Mouse (Mus musculus) MEL (cell line): ENCODE results near the gene Rnpepl1. TPM values are rescaled to one million over a fixed set of nuclear protein-coding genes. Genes with fewer than 3 reads are reported as not detected.

Experiments used
- DNase-seq: peaks from one replicate; pipeline ENCODE4 v3.0.0; 2011; ENCODE audit warnings: low read depth, low spot score
- H3K27ac ChIP-seq: 2 replicates; pipeline ENCODE4 v1.5.1; 2012; ENCODE audit warnings: low read depth, mild to moderate bottlenecking, control low read depth, low read length, moderate library complexity; ENCODE audit not compliant: control insufficient read depth
- H3K27me3 ChIP-seq, 2 experiments: fragments of 150-350 bp in 1 of 2; sonication (generic) in 1 of 2; 2 replicates each; pipeline ENCODE4 v1.6.1; 2012; ENCODE audit warnings: low read length in 2 of 2, mild to moderate bottlenecking in 2 of 2, improper control_type of control experiment in 1 of 2, moderate library complexity in 1 of 2; ENCODE audit not compliant: insufficient read depth in 2 of 2, control insufficient read depth in 1 of 2
- H3K36me3 ChIP-seq, 2 experiments: 2 replicates each; pipeline ENCODE4 v1.6.1; 2012 to 2014; ENCODE audit warnings: low read length in 2 of 2, improper control_type of control experiment in 1 of 2, inconsistent platforms in 1 of 2, mild to moderate bottlenecking in 1 of 2; ENCODE audit not compliant: insufficient read depth in 2 of 2, control insufficient read depth in 1 of 2
- H3K4me1 ChIP-seq, 2 experiments: fragments of 150-350 bp in 1 of 2; sonication (generic) in 1 of 2; 2 replicates each; pipeline ENCODE4 v1.6.1; 2012; ENCODE audit warnings: low read length in 2 of 2, improper control_type of control experiment in 1 of 2, mild to moderate bottlenecking in 1 of 2; ENCODE audit not compliant: insufficient read depth in 2 of 2, control insufficient read depth in 1 of 2
- H3K4me3 ChIP-seq, 2 experiments: fragments of 150-350 bp in 1 of 2; sonication (generic) in 1 of 2; 2 replicates each; pipeline ENCODE4 v1.5.1; 2012; ENCODE audit warnings: low read depth in 2 of 2, low read length in 2 of 2, mild to moderate bottlenecking in 2 of 2, moderate library complexity in 2 of 2, control low read depth in 1 of 2, improper control_type of control experiment in 1 of 2; ENCODE audit not compliant: control insufficient read depth in 1 of 2, insufficient read depth in 1 of 2
- H3K79me2 ChIP-seq: 2 replicates; pipeline ENCODE4 v1.6.1; 2012; ENCODE audit warnings: mild to moderate bottlenecking, low read length, moderate library complexity; ENCODE audit not compliant: control insufficient read depth, poor library complexity, insufficient read depth
- H3K9ac ChIP-seq: 2 replicates; pipeline ENCODE4 v1.6.1; 2012; ENCODE audit warnings: low read depth, mild to moderate bottlenecking, control low read depth, low read length, moderate library complexity; ENCODE audit not compliant: control insufficient read depth, poor library complexity, severe bottlenecking
- H3K9me3 ChIP-seq: fragments of 150-350 bp; sonication (generic); replicated peaks from 2 replicates; pipeline ENCODE4 v1.6.1; 2012; ENCODE audit warnings: mild to moderate bottlenecking, low read length, improper control_type of control experiment, moderate library complexity; ENCODE audit not compliant: insufficient read depth
- CHD1 ChIP-seq: IDR thresholded peaks from 2 replicates; pipeline ENCODE4 v1.6.1; 2012; ENCODE audit warnings: low read depth, mild to moderate bottlenecking, inconsistent platforms, low read length, improper control_type of control experiment
- CHD2 ChIP-seq: IDR thresholded peaks from 2 replicates; pipeline ENCODE4 v1.6.1; 2011; ENCODE audit warnings: low read length, improper control_type of control experiment
- EP300 ChIP-seq, 2 experiments: IDR thresholded peaks; 2 replicates each; pipeline ENCODE4 v1.6.1; 2011; ENCODE audit warnings: improper control_type of control experiment in 2 of 2, low read length in 2 of 2, low read depth in 1 of 2, mild to moderate bottlenecking in 1 of 2
- ETS1 ChIP-seq: IDR thresholded peaks from 2 replicates; pipeline ENCODE4 v1.6.1; 2012; ENCODE audit warnings: low read depth, mild to moderate bottlenecking, inconsistent platforms, low read length, improper control_type of control experiment, moderate library complexity
- GABPA ChIP-seq: IDR thresholded peaks from 2 replicates; pipeline ENCODE4 v1.6.1; 2012; ENCODE audit warnings: low read depth, mild to moderate bottlenecking, inconsistent platforms, low read length, improper control_type of control experiment, moderate library complexity
- GATA1 ChIP-seq: IDR thresholded peaks from 2 replicates; pipeline ENCODE4 v1.6.1; 2011; ENCODE audit warnings: low read depth, low read length, improper control_type of control experiment
- HCFC1 ChIP-seq: IDR thresholded peaks from 2 replicates; pipeline ENCODE4 v1.6.1; 2012; ENCODE audit warnings: low read depth, mild to moderate bottlenecking, inconsistent platforms, low read length, improper control_type of control experiment, moderate library complexity
- JUND ChIP-seq: IDR thresholded peaks from 2 replicates; pipeline ENCODE4 v1.6.1; 2011; ENCODE audit warnings: low read depth, mild to moderate bottlenecking, improper control_type of control experiment, low read length
- KAT2A ChIP-seq: conservative IDR thresholded peaks from 2 replicates; pipeline ENCODE4 v1.6.1; 2012; ENCODE audit warnings: low read depth, low read length, improper control_type of control experiment, inconsistent platforms
- MAFK ChIP-seq: IDR thresholded peaks from 2 replicates; pipeline ENCODE4 v1.6.1; 2011; ENCODE audit warnings: low read depth, mild to moderate bottlenecking, low read length, improper control_type of control experiment, borderline replicate concordance
- MEF2A ChIP-seq: IDR thresholded peaks from 2 replicates; pipeline ENCODE4 v1.6.1; 2014; ENCODE audit warnings: low read depth, mild to moderate bottlenecking, inconsistent platforms, low read length, improper control_type of control experiment; ENCODE audit not compliant: poor library complexity, insufficient replicate concordance, severe bottlenecking; ENCODE audit errors: extremely low read depth
- MXI1 ChIP-seq: IDR thresholded peaks from 2 replicates; pipeline ENCODE4 v1.6.1; 2011; ENCODE audit warnings: mild to moderate bottlenecking, low read depth, low read length, improper control_type of control experiment
- MYB ChIP-seq: IDR thresholded peaks from 2 replicates; pipeline ENCODE4 v1.6.1; 2011; ENCODE audit warnings: mild to moderate bottlenecking, low read depth, low read length, improper control_type of control experiment
- NELFE ChIP-seq: IDR thresholded peaks from 2 replicates; pipeline ENCODE4 v1.6.1; 2011; ENCODE audit warnings: low read depth, low read length, improper control_type of control experiment
- NRF1 ChIP-seq: IDR thresholded peaks from 2 replicates; pipeline ENCODE4 v1.6.1; 2014; ENCODE audit warnings: low read depth, mild to moderate bottlenecking, inconsistent platforms, low read length, improper control_type of control experiment, moderate library complexity; ENCODE audit not compliant: poor library complexity, insufficient read depth, severe bottlenecking
- POLR2AphosphoS2 ChIP-seq: IDR thresholded peaks from 2 replicates; pipeline ENCODE4 v1.6.1; 2011; ENCODE audit warnings: low read length, improper control_type of control experiment
- RAD21 ChIP-seq: IDR thresholded peaks from 2 replicates; pipeline ENCODE4 v1.6.1; 2011; ENCODE audit warnings: mild to moderate bottlenecking, low read depth, low read length, improper control_type of control experiment
- SIN3A ChIP-seq: IDR thresholded peaks from 2 replicates; pipeline ENCODE4 v1.6.1; 2012; ENCODE audit warnings: low read length, improper control_type of control experiment, inconsistent platforms
- SMC3 ChIP-seq: IDR thresholded peaks from 2 replicates; pipeline ENCODE4 v1.6.1; 2011; ENCODE audit warnings: low read depth, low read length, improper control_type of control experiment
- TAL1 ChIP-seq: IDR thresholded peaks from 2 replicates; pipeline ENCODE4 v1.6.1; 2012; ENCODE audit warnings: mild to moderate bottlenecking, inconsistent platforms, low read length, moderate library complexity, mixed read lengths
- TBP ChIP-seq: IDR thresholded peaks from 2 replicates; pipeline ENCODE4 v1.8.0; 2011; ENCODE audit warnings: low read depth, low read length, improper control_type of control experiment
- TCF12 ChIP-seq: IDR thresholded peaks from 2 replicates; pipeline ENCODE4 v1.6.1; 2014; ENCODE audit warnings: low read depth, mild to moderate bottlenecking, inconsistent platforms, low read length, improper control_type of control experiment, moderate library complexity
- UBTF ChIP-seq: IDR thresholded peaks from 2 replicates; pipeline ENCODE4 v1.6.1; 2012; ENCODE audit warnings: low read depth, mild to moderate bottlenecking, inconsistent platforms, low read length, improper control_type of control experiment, moderate library complexity, borderline replicate concordance; ENCODE audit not compliant: insufficient read depth
- USF1 ChIP-seq: IDR thresholded peaks from 2 replicates; pipeline ENCODE4 v1.6.1; 2014; ENCODE audit warnings: low read depth, mild to moderate bottlenecking, inconsistent platforms, low read length, improper control_type of control experiment, moderate library complexity
- ZKSCAN1 ChIP-seq: IDR thresholded peaks from 2 replicates; pipeline ENCODE4 v1.6.1; 2012; ENCODE audit warnings: low read depth, mild to moderate bottlenecking, inconsistent platforms, low read length, improper control_type of control experiment, moderate library complexity
- ZMIZ1 ChIP-seq: IDR thresholded peaks from 2 replicates; pipeline ENCODE4 v1.6.1; 2012; ENCODE audit warnings: low read depth, mild to moderate bottlenecking, inconsistent platforms, low read length, improper control_type of control experiment, moderate library complexity
- polyA plus RNA-seq, 2 experiments: library from polyadenylated mRNA; stranded (reverse) in 1 of 2; unstranded in 1 of 2; fragments of >175 nt in 1 of 2; fragments of >200 nt in 1 of 2; gene quantifications; 2 replicates each; pipeline versions ENCODE4 v1.2.1 to v1.2.4; 2012; ENCODE audit warnings: low replicate concordance in 2 of 2, low read depth in 1 of 2; ENCODE audit not compliant: insufficient read length in 2 of 2, insufficient read depth in 1 of 2, missing spikeins in 1 of 2
- total RNA-seq: library from RNA; depleted of rRNA; stranded (reverse); fragments of 300-350 nt; gene quantifications from 2 replicates; pipeline ENCODE4 v1.2.3, GENCODE M21; 2012

Rnpepl1 gene
- total and polyA plus RNA-seq, 3 experiments: 31.1 to 91.0 TPM; not detected in 1

DNA sequence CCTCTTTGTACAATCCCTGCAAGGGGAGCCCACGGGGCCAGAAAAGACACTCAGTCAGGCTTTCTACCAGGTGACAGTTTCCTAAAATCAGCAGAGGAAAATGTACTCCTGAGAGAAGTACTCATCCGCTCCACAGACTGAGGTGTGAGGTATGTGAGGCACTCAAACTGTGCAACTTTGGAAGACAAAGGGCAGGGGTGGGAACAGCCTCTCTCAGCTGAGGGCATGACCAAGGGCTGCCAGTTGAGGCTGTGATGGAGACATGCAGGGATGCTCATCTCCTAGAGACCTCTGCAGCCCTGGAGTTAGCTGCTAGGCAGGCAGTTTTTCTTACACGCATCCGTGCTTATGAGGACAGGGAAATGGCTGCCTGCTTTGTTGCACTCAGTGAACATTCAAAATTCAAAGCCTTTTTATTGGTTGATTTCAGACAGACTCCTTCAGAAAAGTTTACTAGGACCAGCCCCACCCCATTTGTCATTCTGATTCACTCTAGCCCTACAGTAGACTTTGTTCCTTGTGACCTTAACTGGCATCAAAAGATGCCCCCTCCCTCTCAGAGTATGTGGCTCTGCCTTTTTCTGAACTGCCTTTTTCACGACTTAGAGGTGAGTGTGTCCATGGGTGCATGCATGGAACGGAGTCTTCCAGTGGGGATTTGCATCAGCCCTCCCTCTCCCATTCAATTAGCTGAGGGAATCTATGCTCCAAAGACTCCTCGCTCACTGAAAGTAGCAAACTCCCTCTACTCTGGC, 21.5 kb upstream of the Rnpepl1 start:
- H3K4me3 ChIP-seq: no peak overlapping the region
- no peaks in the 10 kb centered on the region for H3K36me3 ChIP-seq
- no peaks in the 10 kb centered on the region for H3K4me1 ChIP-seq
- no peaks in the 10 kb centered on the region for H3K9me3 ChIP-seq
- TF ChIP-seq USF1 (no peak), MXI1 (no peak), JUND (no peak), MEF2A (no peak), RAD21 (no peak), SMC3 (no peak), SIN3A (no peak), UBTF (no peak), ZMIZ1 (no peak), TCF12 (no peak), GABPA (no peak), KAT2A (no peak), MYB (no peak), MAFK (no peak), POLR2AphosphoS2 (no peak), CHD2 (no peak), GATA1 (no peak), CHD1 (no peak), EP300 (IDR thresholded peaks at IDR 0.05; ENCODE audit: low read depth in 1 of 2, low read length in 2 of 2) (no peak), HCFC1 (no peak)
- no peaks in the 10 kb centered on the region for H3K27me3 ChIP-seq
- H3K27ac ChIP-seq: no peak overlapping the region
- no peaks in the 10 kb centered on the region for H3K79me2 ChIP-seq
- H3K9ac ChIP-seq: no peak overlapping the region
- no peak for DNase-seq

DNA sequence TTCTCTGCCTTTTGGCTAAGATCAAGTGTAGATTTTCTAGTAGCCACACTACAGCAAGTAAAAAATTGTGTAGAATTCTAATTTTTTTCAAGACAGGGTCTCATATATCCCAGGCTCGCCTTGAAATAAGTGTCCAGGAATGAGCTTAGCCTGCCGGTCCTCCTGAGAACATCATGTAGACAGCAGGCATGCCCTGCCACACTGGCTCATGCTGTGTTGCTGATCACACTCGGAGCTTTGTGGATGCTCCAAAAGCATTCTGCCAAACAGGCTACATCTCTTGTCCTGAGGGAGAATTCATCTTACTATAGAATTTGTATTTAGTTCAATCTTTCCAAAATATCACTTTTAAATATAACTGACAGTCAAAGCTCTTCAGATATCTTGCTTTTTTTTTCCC, 17.8 kb upstream of the Rnpepl1 start:
- H3K27me3 ChIP-seq: peaks cover 0 to 5% of the 10 kb centered on the region in 2 experiments; a peak in 2 of 4 replicates
- no peaks in the 10 kb centered on the region for H3K9me3 ChIP-seq
- no peak overlapping the region for H3K4me3 ChIP-seq
- H3K79me2 ChIP-seq: no peaks in the 10 kb centered on the region
- DNase-seq: no peak
- H3K9ac ChIP-seq: no peak overlapping the region
- TF ChIP-seq HCFC1 (no peak), SMC3 (no peak), TBP (no peak), GABPA (no peak), NELFE (no peak), TAL1 (no peak), ZKSCAN1 (no peak), ETS1 (no peak), NRF1 (no peak), CHD1 (no peak)
- TF ChIP-seq, all 39 proteins: peak for 0
- Histone ChIP-seq H3K27ac (no peak overlapping the region), H3K4me1 (no peaks in the 10 kb centered on the region), H3K36me3 (no peaks in the 10 kb centered on the region)
